Mouse (Mus musculus) left cerebral cortex, adult 2 months (tissue): ENCODE measurements around the gene Gns. TPM values are rescaled to one million over a fixed set of nuclear protein-coding genes. Genes with fewer than 3 reads are reported as not detected.

Experiments used
- DNase-seq, 2 experiments: peaks; one replicate each; pipeline ENCODE4 v3.0.0; 2021 to 2022; ENCODE audit warnings: low spot score in 2 of 2, mixed read lengths in 1 of 2; ENCODE audit errors: extremely low spot score in 1 of 2
- H3K27ac ChIP-seq: fragments of 200-600 bp; 2 replicates; pipeline ENCODE4 v1.8.1; 2022
- H3K4me3 ChIP-seq: fragments of 200-600 bp; 2 replicates; pipeline ENCODE4 v1.8.1; 2022
- CTCF ChIP-seq: fragments of 200-600 bp; IDR thresholded peaks from 2 replicates; pipeline ENCODE4 v1.8.1; 2022; ENCODE audit warnings: antibody characterized with exemption, mild to moderate bottlenecking, moderate library complexity
- intact Hi-C: fragments of 180-260 bp; cut with DNase I; formaldehyde crosslinking; loops from one replicate; pipeline ENCODE4 v1.15.1; 2025
- total RNA-seq, 2 experiments: library from RNA; stranded (reverse); gene quantifications; 2 replicates each; pipeline ENCODE4 v1.2.3; 2021

The Gns gene
- total RNA-seq, 2 experiments from 2014 or later: 82.3 to 86.4 TPM

DNA sequence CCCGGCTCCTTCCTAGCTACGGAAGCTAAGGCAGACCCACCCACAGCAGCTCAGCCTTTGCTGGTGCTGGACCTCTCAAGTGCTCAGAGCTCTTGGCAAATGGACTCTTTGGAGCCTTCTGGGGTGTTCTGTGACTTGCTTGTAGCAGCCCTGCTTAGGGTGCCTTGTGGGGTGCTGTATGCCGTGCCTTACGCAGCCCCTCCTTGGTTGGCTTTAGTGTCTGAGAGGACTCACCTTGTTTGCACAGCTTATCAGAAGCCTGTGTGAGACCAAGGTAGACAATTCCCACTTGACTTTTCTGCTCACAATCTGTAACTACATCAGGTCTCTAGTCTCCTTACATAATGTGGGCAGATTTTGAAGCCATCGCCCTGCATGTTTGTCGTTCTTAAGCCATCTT, 20.8 kb downstream of the Gns start:
- H3K4me3 ChIP-seq: no peak overlapping the region
- no peak for TF ChIP-seq CTCF
- no peak overlapping the region for H3K27ac ChIP-seq
- intact Hi-C loops: no loop called here
- no peak for DNase-seq

DNA sequence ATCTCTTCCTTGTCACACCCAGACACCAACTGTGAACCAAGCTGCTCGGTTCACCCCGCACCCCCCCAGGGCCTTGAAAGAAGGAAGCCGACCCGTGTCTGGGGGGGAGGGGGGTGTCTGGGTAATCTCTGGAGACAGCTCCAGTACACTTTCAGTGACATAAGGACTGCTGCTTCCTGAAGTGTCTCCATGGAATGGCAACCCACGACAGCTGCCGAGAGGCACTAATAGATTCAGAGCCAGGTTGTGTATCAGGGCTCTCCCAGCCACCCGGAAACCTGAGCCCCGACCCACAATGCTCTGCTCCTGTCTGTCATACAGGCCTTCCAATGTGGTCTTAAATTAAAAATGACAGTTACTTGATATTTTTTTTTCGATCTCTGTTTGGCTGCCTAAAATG, 21.5 kb downstream of the Gns start:
- Histone ChIP-seq H3K4me3 (no peak overlapping the region), H3K27ac (no peak overlapping the region)
- no peak for DNase-seq
- no peak for TF ChIP-seq CTCF
- intact Hi-C loops: no loop called here

DNA sequence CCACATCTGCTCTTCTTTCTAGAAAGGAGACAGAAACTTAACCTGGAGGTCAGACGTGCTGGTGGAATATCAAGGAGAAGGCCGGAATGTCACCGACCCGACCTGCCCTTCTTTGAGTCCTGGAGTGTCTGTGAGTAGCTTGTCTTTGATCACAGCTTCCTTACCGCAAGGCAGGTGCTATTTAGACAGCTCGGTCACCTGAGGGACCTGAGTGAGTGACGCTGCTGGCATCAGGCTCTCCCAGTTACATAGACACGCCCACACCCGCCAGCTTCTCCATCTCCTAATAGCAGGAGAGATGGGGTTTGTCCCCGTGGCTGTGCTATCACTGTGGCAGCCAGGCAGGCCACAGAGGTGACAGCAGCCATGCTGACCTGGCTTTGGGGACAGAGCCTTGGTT, 25.7 kb downstream of the Gns start:
- no peak overlapping the region for H3K27ac ChIP-seq
- intact Hi-C loops: no loop called here

DNA sequence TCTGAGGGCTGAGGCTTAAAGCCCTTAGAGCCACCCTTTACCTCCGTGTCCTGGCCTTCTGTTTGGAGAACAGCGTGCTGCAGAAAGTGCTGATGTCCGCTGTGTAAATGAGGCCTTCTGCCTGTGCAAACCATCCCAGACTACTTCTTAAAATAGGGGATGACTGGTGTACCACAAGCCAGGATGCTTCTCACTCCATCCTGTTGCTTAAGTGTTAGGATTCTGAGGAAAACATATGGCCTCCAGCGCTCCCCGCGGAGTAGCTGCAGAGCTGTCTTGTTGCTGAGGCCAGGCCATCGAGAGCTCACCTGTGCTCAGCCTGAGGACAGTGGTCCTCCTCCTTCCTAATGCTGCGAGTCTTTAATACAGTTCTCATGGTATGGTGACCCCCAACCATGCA, 27.0 kb downstream of the Gns start:
- no peak for TF ChIP-seq CTCF
- no peak for DNase-seq
- intact Hi-C loops: no loop called here
- H3K27ac ChIP-seq: no peak overlapping the region
- no peak overlapping the region for H3K4me3 ChIP-seq

More for the DNA sequence above, 25.7 kb downstream of the Gns start:
- H3K4me3 ChIP-seq: no peak overlapping the region
- no peak for DNase-seq
- TF ChIP-seq CTCF: no peak

DNA sequence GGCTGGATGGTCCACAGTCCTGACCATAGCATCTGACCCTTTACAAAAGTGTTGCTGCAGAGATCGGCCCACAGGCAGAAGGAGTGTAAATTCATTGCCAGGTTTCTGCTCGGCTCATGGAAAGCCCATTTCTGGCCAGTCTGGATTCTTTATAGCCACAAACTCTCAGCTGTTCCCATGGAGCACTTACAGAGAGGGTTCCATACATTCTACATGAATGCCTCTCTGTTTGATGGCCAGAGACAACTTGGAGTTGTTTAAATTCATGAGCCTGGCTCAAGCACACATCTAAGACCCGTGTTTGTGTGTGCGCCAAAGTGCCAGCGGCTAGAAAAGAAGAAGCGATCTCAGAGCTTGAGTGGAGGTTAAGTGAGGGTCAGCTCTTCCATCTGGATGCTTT, 29.4 kb downstream of the Gns start:
- DNase-seq: no peak
- Histone ChIP-seq H3K27ac (no peak overlapping the region), H3K4me3 (no peak overlapping the region)
- intact Hi-C loops: no loop called here
- TF ChIP-seq CTCF: no peak

DNA sequence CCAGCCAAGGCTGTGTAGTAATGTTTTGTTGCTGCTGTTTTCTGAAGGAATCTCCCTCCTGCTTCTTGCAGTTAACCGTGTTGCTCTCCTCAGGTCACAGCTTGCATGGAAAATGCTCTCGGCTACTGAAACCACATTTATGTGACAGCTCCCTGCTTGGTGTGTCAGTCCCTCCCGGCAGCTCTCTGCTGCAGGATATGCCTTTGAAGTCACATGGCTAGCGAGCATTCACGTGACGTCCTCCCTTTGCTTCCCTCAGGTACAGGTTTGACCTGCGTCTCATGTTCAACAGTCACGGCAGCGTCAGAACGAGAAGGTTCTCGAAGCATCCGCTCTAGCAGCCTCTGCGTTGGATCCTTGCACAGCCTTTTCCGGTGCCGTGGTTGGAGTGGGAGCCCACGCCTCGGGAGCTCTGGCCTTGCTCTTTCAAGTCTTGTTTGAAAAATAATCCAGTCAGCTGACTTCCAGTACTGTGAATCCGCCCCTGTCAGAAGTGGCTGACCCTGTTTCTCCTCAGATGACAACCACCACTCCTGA, 30.0 kb downstream of the Gns start:
- no peak overlapping the region for H3K27ac ChIP-seq
- DNase-seq: no peak
- intact Hi-C loops: no loop called here
- TF ChIP-seq CTCF: no peak
- no peak overlapping the region for H3K4me3 ChIP-seq

DNA sequence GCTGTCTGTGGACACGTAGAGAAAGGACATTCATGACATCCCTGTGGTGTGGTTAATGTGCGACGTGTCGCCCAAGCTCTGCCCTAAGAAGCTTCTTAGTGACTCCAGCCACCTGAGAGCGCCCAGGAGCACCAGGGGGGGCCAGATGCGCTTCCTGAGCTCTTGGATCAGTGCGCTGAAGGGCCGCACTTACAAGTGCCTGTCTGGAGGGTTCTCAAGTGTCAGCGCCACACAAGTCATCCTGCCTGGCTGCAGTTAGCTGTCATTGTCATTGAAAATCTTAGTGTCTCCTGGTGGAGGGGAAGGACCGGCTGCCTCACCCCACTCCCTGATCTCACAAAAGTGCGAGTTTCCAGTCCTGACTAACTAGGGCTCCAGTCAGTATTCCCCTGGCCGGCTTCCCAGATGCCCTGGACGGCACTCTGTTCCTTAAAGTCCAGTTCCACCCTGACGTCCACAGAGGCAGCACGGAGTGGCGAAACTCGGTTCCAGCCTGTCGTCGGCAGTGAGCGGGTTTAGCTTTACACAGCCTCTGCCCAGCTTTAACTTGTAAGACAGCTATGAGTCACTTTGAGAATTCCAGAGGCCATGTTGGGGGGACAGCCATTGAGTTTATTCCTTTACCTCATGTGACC, 30.8 kb downstream of the Gns start:
- intact Hi-C loops: no loop called here
- Histone ChIP-seq H3K4me3 (no peak overlapping the region), H3K27ac (no peak overlapping the region)
- no peak for DNase-seq
- no peak for TF ChIP-seq CTCF

DNA sequence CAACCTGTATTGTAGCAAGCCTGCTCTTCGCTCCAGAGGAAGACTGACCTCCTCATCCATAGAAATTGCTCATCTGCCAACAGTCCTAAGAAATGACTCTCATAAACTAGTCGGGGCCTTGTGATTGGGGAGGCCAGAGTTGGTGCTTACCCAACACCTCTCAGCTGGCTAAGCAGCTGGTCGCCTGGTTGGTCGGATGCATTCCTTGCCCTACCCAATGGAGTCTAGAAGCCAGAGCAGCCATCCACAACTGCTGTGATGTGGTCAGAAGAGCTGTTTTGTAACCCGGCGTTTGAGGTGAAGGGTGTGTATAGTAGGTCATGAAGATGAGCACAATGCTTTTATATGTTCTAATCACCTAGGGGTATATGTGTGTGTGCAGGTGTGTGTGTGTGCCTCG, 33.7 kb downstream of the Gns start:
- no peak for DNase-seq
- intact Hi-C loops: no loop called here
- no peak overlapping the region for H3K27ac ChIP-seq
- no peak overlapping the region for H3K4me3 ChIP-seq
- no peak for TF ChIP-seq CTCF

DNA sequence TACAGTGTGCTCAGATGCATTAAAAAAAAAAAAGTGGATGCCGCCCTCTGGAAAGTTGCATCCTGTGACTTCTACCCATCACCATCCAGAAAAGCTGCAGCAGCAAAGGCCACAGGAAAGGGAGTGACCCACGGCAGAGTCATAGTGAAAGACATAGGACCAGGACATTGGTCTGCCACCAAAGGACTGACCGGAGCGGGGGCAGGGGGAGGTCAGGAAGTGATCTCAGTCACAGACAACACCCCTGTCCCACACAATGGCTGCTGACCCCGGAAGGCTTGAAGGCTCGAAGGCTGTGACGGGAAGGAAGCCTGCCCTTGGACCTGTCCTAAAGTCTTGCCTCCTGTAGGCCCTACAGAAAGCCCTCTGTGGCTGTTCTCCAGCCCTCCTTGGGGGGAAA, 36.1 kb downstream of the Gns start:
- no peak for TF ChIP-seq CTCF
- intact Hi-C loops: no loop called here

DNA sequence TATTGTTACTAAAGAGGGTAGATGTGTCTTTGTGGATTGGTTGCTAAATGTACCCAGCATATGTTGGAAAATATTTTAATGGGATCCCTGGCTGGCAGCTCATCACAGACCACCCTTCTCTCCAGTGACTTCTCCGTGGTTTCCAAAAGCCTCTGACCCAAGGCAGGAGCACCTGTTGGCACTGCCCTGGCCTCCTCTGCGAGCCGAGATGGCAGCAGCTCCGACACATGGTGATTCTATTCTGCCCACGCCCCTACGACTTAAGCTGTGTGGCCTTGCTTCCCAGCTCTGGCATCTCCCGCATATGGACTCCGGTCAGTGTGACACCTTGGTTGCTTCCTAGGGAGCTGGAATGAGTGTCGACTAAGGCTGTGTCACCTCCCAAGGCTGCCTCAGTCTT, 38.2 kb downstream of the Gns start:
- no peak for DNase-seq
- TF ChIP-seq CTCF: no peak
- intact Hi-C loops: no loop called here

More for the DNA sequence above, 36.1 kb downstream of the Gns start:
- Histone ChIP-seq H3K4me3 (no peak overlapping the region), H3K27ac (no peak overlapping the region)
- DNase-seq: no peak

DNA sequence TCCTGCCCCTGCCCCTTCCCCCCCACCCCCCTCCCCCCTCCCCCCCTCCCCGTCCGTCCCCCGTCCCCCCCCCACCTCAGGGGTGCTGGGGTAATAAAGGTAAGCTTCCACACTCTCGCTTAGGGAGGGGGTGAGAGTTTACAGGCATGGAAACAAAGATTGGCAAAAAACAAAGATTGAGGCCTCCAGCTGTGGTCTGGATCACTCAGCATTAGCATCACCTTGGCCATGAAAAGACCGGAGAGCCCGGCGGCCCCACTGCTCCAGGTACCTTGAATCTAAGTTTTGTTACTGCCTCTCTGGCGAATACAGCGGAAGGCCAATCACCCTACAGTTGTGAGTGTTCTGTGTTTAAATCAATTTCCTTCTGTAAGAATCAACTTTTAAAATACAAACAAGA, 39.1 kb downstream of the Gns start:
- intact Hi-C loops: no loop called here
- no peak for DNase-seq
- Histone ChIP-seq H3K27ac (no peak overlapping the region), H3K4me3 (no peak overlapping the region)
- TF ChIP-seq CTCF: no peak

More for the DNA sequence above, 38.2 kb downstream of the Gns start:
- Histone ChIP-seq H3K27ac (no peak overlapping the region), H3K4me3 (no peak overlapping the region)

DNA sequence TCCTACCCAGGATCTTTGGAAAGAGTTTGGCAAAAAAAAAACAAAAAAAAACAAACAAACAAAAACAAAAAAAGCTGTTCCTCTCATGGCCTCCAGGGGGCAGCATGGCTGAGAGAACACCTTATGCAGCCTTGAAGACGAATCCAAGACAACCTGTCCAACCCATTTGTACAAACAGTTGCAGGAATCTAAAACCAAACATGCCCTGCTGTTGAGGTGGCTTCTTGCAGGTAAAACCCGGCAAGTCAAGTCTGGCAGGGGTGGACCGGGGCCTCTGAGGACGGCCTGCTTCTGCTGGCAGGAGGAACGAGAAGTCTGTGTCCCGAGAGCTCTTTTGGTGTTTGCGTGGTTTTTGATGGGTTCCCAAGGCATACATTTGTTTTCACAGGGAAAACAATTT, 44.8 kb downstream of the Gns start:
- intact Hi-C loops: loop anchor here (1.0 to 2.0 kb wide), 2 partner anchors 97 to 107 kb away; no protein-coding TSS in a partner anchor
- Histone ChIP-seq H3K4me3 (no peak overlapping the region), H3K27ac (no peak overlapping the region)
- no peak for DNase-seq
- TF ChIP-seq CTCF: peak; percentile 83
